In the genomic region with DNA sequence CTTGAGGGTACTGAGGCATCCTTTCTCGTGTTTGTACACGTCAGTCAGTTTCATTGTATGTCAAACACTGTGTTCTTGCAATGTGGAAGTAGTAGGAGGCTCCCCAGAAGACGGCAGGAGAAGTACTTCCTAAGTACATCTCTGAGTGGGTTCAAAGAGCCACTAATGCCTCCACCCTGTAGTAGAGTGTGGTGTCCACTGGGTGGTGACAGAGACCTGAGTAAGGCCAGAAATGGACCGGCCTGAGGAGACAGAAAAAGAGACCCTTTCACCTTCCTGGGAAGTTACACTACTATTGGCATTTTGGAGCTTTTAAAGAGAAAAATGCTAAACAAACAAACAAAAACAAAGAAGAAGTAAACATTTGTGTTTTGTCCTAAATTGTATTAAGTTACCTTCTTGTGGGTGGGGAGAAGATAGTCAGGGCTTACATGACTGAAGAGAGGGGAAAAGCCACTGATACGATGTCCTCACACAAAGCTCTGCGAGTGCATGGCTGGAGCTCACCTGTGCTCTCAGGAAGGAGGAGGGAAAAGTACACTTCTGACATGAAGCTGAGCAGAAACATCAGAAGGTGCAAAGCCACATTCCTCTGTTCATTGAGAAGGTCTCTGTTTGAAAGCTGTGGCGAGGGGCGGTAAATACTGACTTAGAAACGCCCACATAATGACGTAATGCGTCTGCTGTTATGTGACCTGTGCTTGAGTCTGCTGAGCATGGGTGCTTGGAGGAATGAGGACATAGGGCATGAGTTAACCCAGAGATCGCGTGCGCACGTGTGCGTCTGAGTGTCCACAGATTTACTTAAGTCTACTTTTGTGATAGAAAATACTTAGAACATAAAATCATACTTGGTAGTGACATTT, we compare ENCODE assay signal across 7 mouse cellular contexts.
DNase-seq lines count a peak whose midpoint lies in the region; ATAC-seq and TF ChIP-seq lines count a peak whose summit lies in the region.

No protein-coding gene starts in this region.

- TF ChIP-seq CTCF in CH12.LX (conservative IDR thresholded peaks at IDR 0.05 in 1 of 2, IDR thresholded peaks at IDR 0.05 in 1 of 2; ENCODE audit: low read depth in 2 of 2, low read length in 2 of 2) = peak; percentile 68 to 95
- peak; percentile 95 for TF ChIP-seq CTCF in cortical plate, adult 2 months (IDR thresholded peaks at IDR 0.05; ENCODE audit: extremely low read depth, insufficient read depth, low read length)

- H3K9me3 ChIP-seq in CH12.LX (replicated peaks; ENCODE audit: low read length) = peaks cover 3% of the 10 kb centered on the region
- no peaks in the 10 kb centered on the region for H3K9me3 ChIP-seq in heart, embryonic 15.5 days (replicated peaks)
- H3K9me3 ChIP-seq in lung, embryonic 15.5 days = no peaks in the 10 kb centered on the region

- no peaks in the 10 kb centered on the region for H3K27me3 ChIP-seq in CH12.LX (replicated peaks)
- H3K27me3 ChIP-seq in heart, embryonic 15.5 days = no peaks in the 10 kb centered on the region
- no peaks in the 10 kb centered on the region for H3K27me3 ChIP-seq in lung, embryonic 15.5 days

- TF ChIP-seq RAD21 in CH12.LX (IDR thresholded peaks at IDR 0.05; ENCODE audit: low read depth, low read length) = peak; percentile 99

- H3K27ac ChIP-seq in CH12.LX (ENCODE audit: insufficient read depth, low read depth) = no peak overlapping the region
- H3K27ac ChIP-seq in cortical plate, adult 2 months (ENCODE audit: insufficient read depth, low read length) = no peak overlapping the region
- no peak overlapping the region for H3K27ac ChIP-seq in heart, embryonic 15.5 days
- H3K27ac ChIP-seq in lung, embryonic 15.5 days = no peak overlapping the region

- no peak overlapping the region for H3K4me3 ChIP-seq in CH12.LX (replicated peaks in 1 of 3; ENCODE audit: low read depth in 2 of 3, low read length in 2 of 3, poor library complexity in 1 of 3)
- H3K4me3 ChIP-seq in cortical plate, adult 2 months (ENCODE audit: insufficient read depth, low read length) = no peak overlapping the region
- H3K4me3 ChIP-seq in heart, embryonic 15.5 days = no peak overlapping the region
- H3K4me3 ChIP-seq in lung, embryonic 15.5 days = no peak overlapping the region

- peaks cover 0 to 28% of the 10 kb centered on the region in 2 experiments; a peak in 2 of 4 replicates for H3K4me1 ChIP-seq in CH12.LX (ENCODE audit: control insufficient read depth in 1 of 2, insufficient read depth in 2 of 2)
- no peaks in the 10 kb centered on the region for H3K4me1 ChIP-seq in cortical plate, adult 2 months (ENCODE audit: control insufficient read depth, insufficient read depth, low read length)
- H3K4me1 ChIP-seq in heart, embryonic 15.5 days (replicated peaks) = no peaks in the 10 kb centered on the region
- no peaks in the 10 kb centered on the region for H3K4me1 ChIP-seq in lung, embryonic 15.5 days

- no peak overlapping the region for H3K4me2 ChIP-seq in CH12.LX (ENCODE audit: insufficient read depth, low read depth, poor library complexity, severe bottlenecking)
- no peak overlapping the region for H3K4me2 ChIP-seq in heart, embryonic 15.5 days
- H3K4me2 ChIP-seq in lung, embryonic 15.5 days = no peak overlapping the region

- 76% methylated on average over 16 of the region's 16 CpGs for WGBS in heart, embryonic 15.5 days
- 61% methylated on average over 16 of the region's 16 CpGs for WGBS in lung, embryonic 15.5 days

- no peak overlapping the region for H3K9ac ChIP-seq in CH12.LX (ENCODE audit: insufficient read depth, low read depth)
- no peak overlapping the region for H3K9ac ChIP-seq in heart, embryonic 15.5 days
- H3K9ac ChIP-seq in lung, embryonic 15.5 days = no peak overlapping the region

- dilution Hi-C loops in CH12.LX (cut with MboI; ENCODE audit: extremely low pct_ligation_motif_present, extremely low pct_unique_long_range_greater_than_20kb, low sequenced_read_pairs) = no loop called here

- DNase-seq in CH12.LX (ENCODE audit: extremely low read depth) = peak; percentile 65
- DNase-seq in MN1 (ENCODE audit: low spot score) = peak; percentile 15
- peak; percentile 23 to 66 for DNase-seq in kidney, postnatal 36 days
- DNase-seq in retina, embryonic 14.5 days (ENCODE audit: low spot score) = peak; percentile 79

- TF ChIP-seq POLR2A in CH12.LX (IDR thresholded peaks at IDR 0.05; ENCODE audit: low read depth, low read length) = no peak
- TF ChIP-seq POLR2A in cortical plate, adult 2 months (IDR thresholded peaks at IDR 0.05; ENCODE audit: extremely low read depth, insufficient read depth, low read length) = no peak

- no peaks in the 10 kb centered on the region for H3K79me2 ChIP-seq in CH12.LX (replicated peaks; ENCODE audit: control insufficient read depth, extremely low read depth, insufficient read depth, poor library complexity, severe bottlenecking)

- in situ Hi-C loops in CH12.LX (cut with MboI; ENCODE audit: low pct_ligation_motif_present, low pct_unique_long_range_greater_than_20kb, low sequenced_read_pairs) = loop anchor here (10.0 to 25.0 kb wide), 2 partner anchors 118 to 276 kb away; no protein-coding TSS in a partner anchor

- peak; percentile 55; the same call in 1 of the 2 replicates for ATAC-seq in heart, embryonic 15.5 days (replicated peaks; ENCODE audit: insufficient number of reproducible peaks, insufficient read depth, low FRiP score, low read depth)
- peak; percentile 79; the same call in 1 of the 2 replicates for ATAC-seq in lung, embryonic 15.5 days (ENCODE audit: borderline replicate concordance, extremely low read depth, low FRiP score, low TSS enrichment)

- peaks cover 49 to 74% of the 10 kb centered on the region in 2 experiments for H3K36me3 ChIP-seq in CH12.LX (replicated peaks in 1 of 2; ENCODE audit: control insufficient read depth in 1 of 2, insufficient read depth in 1 of 2, low read length in 1 of 2)
- peaks cover 13% of the 10 kb centered on the region for H3K36me3 ChIP-seq in heart, embryonic 15.5 days
- H3K36me3 ChIP-seq in lung, embryonic 15.5 days = peaks cover 34% of the 10 kb centered on the region

- TF ChIP-seq EP300 in CH12.LX (IDR thresholded peaks at IDR 0.05; ENCODE audit: low read length) = no peak

TF ChIP-seq in CH12.LX, 34 proteins besides CTCF, POLR2A, EP300 and RAD21:
- TF ChIP-seq SMC3 (IDR thresholded peaks at IDR 0.05; ENCODE audit: low read depth, low read length) (peak; percentile 94), ZC3H11A (IDR thresholded peaks at IDR 0.05; ENCODE audit: low read depth, low read length) (peak; percentile 68), NELFE (IDR thresholded peaks at IDR 0.05; ENCODE audit: low read depth, low read length) (no peak)

Comparison
In these comparisons a context has a peak if more than half of its experiments do, and no peak if none do; other contexts are left out.
1. DNase-seq: peak in every context shown above with its lines; median percentile 79 in retina, embryonic 14.5 days; 65 in CH12.LX; 44 in kidney, postnatal 36 days; 15 in MN1.